Mouse (Mus musculus) gastrocnemius, adult 8-10 months (tissue): Measurements from ENCODE around the gene Gm14412. TPM values are rescaled to one million over a fixed set of nuclear protein-coding genes. Genes with fewer than 3 reads are reported as not detected.
A peak's percentile ranks its signal among the peaks of the same experiment; 100 is the strongest.
"Not testable (repeated sequence)": the region's sequence is repeated elsewhere in the genome, so short reads cannot be mapped to it uniquely, and the experiment has no call there.

Experiments
- DNase-seq, 2 experiments: peaks; one replicate each; pipeline ENCODE4 v3.0.0; 2022; ENCODE audit warnings: low spot score in 2 of 2
- total RNA-seq, 4 experiments: library from RNA; stranded (reverse); gene quantifications; 2 replicates each; pipeline ENCODE4 v1.2.4; 2022

Gene Gm14412
- 1 to 10 TPM; 1.4 to 2.0 (median 1.9) TPM for total RNA-seq

DNA sequence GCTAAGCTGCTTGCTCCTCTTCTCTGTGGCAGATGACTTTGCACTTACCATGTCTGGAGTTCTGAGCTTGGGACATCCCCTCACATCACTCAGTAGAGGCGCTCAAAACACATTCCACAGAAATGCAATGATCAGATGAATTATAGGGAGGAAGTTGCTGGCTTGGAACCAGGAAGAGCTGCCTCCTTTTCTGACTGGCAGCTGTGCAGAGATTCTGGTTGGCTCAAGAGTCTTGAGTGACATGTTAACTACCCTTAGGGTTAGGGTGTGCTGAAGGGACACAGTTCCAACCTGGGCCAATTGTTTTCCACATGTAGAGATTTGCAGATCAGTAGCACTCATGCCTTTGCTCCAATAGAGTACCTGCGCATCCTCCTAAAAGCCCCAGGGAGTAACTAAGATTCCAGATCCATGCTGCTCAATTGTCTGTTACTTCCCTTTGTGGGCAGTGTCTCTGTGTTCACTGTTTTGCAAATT lies at the start of gene Gm14412:
TSS of gene Gm14412 (minus strand) at position 51 of the 477 bp plus-strand sequence.
- DNase-seq, result not testable (repeated sequence)

DNA sequence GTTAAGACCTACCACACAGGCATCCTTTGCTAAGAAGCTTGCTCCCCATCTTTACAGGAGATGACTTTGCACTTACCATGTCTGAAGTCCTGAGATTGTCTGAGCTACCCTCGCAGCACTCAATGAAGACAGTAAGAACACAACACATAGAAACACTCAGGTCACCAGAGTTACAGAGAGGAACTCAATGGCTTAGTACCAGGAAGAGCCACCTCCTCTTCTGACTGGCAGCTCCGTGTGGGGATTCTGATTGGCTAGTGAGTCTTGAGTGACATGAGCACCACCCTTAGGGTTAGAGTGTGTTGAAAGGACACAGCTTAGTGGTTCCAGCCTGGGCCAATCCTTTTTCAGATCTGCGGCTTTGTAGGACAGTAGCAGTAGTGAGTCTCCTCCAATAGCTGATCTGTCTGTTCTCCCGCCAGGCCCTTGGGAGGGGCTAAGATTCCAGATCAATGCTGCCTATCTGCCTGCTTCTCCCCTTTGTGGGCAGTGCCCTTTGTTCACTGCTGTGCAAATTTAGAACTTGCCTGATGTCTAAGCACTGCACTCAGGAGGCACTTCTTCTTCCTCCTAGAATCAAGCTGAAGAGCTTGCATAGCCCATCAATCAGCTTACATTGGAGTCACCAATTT lies 5.7 kb upstream of the Gm14412 start:
- not testable (repeated sequence) for DNase-seq

DNA sequence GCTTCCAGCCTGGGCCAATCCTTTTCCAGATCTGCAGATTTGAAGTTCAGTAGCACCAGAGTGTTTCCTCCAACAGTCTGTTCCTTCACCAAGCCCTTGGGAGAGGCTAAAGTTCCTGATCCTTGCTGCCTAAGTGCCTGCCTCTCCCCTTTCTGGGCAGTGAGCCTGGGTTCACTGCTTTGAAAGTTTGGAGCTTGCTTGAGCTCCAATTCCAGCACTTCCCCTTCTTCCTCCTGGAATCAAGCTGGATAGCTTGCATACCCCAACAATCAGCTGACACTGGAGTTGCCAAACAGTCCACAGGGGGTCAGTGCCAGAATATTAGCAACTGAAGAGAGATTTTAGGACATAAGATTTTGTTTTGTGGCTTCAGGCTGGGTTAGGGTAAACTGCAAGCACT lies 2.7 kb downstream of the Gm14412 start:
- peak; percentile 22 to 34 for DNase-seq

DNA sequence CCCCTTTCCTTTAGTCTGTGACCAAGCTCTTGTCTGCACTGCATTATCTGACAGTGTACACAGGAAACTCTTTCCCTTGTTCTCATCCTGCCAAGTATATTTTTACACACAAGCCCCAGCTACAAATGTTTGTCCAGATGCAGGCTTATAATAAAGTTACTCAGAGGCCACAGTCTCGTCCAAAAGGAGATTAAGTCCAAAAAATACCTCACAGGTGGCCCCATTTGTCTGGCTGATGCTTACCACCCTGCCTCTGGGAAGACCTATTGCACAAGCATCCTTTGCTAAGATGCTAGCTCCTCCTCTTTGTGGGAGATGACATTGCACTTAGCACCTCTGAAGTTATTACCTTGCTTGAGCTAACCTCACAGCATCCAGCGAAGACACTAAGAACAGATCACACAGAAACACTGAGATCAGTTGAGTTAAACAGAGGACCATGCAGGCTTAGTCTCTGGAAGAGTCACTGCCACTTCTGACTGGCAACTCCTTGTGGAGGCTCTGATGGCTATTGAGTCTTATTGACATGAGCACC lies 3.3 kb downstream of the Gm14412 start:
- DNase-seq, result not testable (repeated sequence)

DNA sequence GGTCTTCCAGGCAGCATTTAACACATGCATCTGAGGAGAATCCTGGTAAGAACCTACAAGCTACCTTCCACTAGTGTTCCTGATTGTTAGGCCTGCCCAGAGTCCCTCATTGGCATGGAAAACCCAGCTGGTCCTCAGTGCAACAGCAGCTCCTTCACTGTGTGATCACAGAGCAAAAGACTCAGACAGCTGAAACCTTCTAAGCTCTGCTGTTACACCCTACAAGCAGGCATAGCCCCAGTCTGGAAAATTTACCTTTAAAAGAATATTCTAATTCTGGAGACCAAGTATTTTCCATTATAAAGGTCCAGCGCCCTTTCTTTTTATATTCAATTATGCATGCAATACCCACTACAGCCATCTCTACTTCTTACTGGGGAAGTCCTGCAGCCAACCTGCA lies 5.1 kb downstream of the Gm14412 start:
- DNase-seq, result no peak

DNA sequence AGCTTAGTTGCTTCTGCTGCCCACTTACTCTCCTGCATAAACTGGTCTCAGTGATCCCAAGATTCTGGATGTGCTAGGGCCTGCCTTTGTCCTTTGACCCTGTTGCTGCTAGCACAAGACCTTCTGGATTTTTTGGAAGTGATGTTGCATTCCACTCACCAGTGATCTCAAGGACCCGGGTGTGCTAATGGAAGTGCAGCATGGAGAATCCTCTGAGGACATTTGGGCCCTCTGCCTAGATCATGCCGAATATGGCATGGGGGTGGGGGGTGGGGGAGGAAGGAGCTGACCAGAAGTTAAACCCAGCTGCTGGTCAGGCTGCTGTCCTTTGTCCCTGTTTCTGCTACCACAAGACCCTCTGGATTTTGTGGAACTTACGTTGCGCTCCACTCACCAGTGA lies 14.5 kb downstream of the Gm14412 start:
- DNase-seq, result not testable (repeated sequence)

DNA sequence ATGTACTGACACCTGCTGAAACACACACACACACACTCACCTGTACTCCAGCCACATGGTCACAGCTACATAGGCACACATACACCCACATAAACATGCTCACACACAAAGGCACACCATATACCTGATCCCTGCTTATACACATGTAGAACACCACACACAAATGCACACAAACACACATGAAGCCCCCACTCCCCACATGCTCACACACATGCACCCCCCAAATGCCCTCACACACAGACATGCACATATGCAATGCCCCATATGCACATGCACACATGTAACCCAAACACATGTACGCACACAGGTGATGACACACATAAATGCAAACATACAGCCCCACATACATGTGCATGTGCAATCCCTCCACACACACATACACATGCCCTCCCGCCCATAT lies 19.1 kb downstream of the Gm14412 start:
- DNase-seq, result not testable (repeated sequence)

DNA sequence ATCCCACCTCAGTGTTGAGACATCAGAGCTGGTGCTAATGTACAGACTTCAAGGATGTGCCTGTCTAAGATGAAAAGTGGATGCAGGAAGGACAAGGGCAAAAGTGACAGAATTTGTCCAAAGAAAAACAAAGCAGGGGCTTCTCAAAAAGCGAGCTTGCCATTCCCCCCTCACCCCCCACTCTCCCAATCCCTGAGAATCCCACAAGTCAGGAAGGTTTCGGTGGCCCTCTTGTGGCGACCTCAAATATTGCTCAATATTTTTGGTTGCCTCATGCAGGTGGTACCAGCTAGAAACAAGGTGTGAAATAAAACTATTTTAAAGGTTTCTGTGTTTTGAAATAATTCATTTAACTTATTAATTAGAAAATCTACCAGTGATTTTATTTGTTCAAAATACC lies 40.4 kb downstream of the Gm14412 start:
- not testable (repeated sequence) for DNase-seq

DNA sequence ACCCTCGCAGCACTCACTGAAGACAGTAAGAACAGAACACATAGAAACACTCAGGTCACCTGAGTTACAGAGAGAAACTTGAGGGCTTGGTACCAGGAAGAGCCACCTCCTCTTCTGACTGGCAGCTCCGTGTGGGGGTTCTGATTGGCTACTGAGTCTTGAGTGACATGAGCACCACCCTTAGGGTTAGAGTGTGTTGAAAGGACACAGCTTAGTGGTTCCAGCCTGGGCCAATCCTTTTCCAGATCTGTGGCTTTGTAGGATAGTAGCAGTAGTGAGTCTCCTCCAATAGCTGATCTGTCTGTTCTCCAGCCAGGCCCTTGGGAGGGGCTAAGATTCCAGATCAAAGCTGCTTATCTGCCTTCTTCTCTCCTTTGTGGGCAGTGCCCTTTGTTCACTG lies 46.4 kb downstream of the Gm14412 start:
- DNase-seq, result not testable (repeated sequence)

DNA sequence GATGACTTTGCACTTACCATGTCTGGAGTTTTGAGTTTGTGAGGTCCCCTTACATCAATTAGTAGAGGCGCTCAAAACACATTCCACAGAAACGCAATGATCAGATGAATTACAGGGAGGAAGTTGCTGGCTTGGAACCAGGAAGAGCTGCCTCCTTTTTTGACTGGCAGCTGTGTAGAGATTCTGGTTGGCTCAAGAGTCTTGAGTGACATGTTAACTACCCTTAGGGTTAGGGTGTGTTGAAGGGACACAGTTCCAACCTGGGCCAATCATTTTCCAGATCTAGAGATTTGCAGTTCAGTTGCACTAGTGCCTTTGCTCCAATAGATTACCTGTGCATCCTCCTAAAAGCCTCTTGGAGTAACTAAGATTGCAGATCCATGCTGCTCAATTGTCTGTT lies 51.9 kb downstream of the Gm14412 start:
- not testable (repeated sequence) for DNase-seq

DNA sequence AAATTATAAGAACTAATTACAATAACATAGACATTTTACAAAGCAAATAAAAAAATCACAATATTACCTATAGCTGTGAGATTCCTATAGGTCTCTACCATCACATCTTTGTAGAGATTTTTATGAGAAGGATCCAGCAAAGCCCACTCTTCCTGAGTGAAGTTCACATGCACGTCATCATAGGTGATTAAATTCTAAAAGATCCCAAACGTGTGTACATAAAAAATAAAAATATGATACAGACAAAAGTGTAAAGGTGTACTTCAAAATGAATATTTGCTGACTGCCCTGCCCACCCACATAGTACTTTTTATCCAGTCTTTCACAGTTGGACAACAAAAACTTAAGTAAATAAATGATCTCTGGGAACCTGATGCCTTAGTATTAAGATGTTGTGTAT lies 57.2 kb downstream of the Gm14412 start, which contains the start of gene Gm14409:
TSS of gene Gm14409 (minus strand) at position 101 of the 400 bp plus-strand sequence.
- DNase-seq, result not testable (repeated sequence)

Other genes starting within 250 kb of the Gm14412 start
- 1 to 10 TPM in 3 of 4 experiments, under 1 TPM in 1; 0.97 to 1.7 (median 1.5) TPM for gene Gm14401, start 250.0 kb downstream of the Gm14412 start, total RNA-seq
- gene Gm14410, start 117.9 kb downstream of the Gm14412 start, total RNA-seq, result 10 to 100 TPM; 10.4 to 19.9 (median 17.8) TPM
- gene Gm14409, start 57.3 kb downstream of the Gm14412 start, total RNA-seq, result under 1 TPM; 0.70 to 0.88 (median 0.77) TPM
- gene Gm14418, start 74.0 kb upstream of the Gm14412 start, total RNA-seq, result 10 to 100 TPM; 10.4 to 17.0 (median 12.5) TPM
- 10 to 100 TPM; 42.9 to 56.8 (median 53.9) TPM for gene Zfp970, start 140.4 kb upstream of the Gm14412 start, total RNA-seq
- 10 to 100 TPM; 29.9 to 54.3 (median 41.4) TPM for gene Gm14403, start 173.9 kb upstream of the Gm14412 start, total RNA-seq